ENCODE assay signal across 10 mouse cellular contexts in genomic region chr2:163595119-163595518, GRCm38 (mm10). TPM values are rescaled to one million over a fixed set of nuclear protein-coding genes. Genes with fewer than 3 reads are reported as not detected.
DNase-seq lines count a peak whose midpoint lies in the region; ATAC-seq and TF ChIP-seq lines count a peak whose summit lies in the region.
"Had no signal": no experiment of that assay in that cellular context is flagged by ENCODE, and none has a peak within 500 bp of the region (broad histone marks: within the 10 kb centered on the region; RNA-seq: fewer than 3 reads in every experiment).

No protein-coding gene starts in this region.

- H3K4me3 ChIP-seq in embryonic facial prominence, embryonic 14.5 days (ENCODE audit: low read depth, low read length): no peak overlapping the region
- H3K4me3 ChIP-seq in embryonic facial prominence, embryonic 10.5 days: no peak overlapping the region
- no peak overlapping the region for H3K4me3 ChIP-seq in intestine, embryonic 16.5 days (ENCODE audit: low read length)
- no peak overlapping the region for H3K4me3 ChIP-seq in lung, embryonic 14.5 days (ENCODE audit: low read depth, low read length)
- H3K4me3 ChIP-seq in hindbrain, embryonic 16.5 days (ENCODE audit: low read length): no peak overlapping the region
- no peak overlapping the region for H3K4me3 ChIP-seq in forebrain, embryonic 13.5 days
- H3K4me3 ChIP-seq: midbrain, embryonic 15.5 days had no signal

- no peak overlapping the region for H3K9ac ChIP-seq in embryonic facial prominence, embryonic 14.5 days (ENCODE audit: low read depth, low read length)
- 0 out of 2 replicates have a peak overlapping the region, but pooled peaks have one; percentile 22 for H3K9ac ChIP-seq in intestine, embryonic 16.5 days (ENCODE audit: low read depth, low read length)
- no peak overlapping the region for H3K9ac ChIP-seq in lung, embryonic 14.5 days
- H3K9ac ChIP-seq in hindbrain, embryonic 16.5 days (ENCODE audit: low read depth, low read length): no peak overlapping the region
- no peak overlapping the region for H3K9ac ChIP-seq in forebrain, embryonic 13.5 days
- H3K9ac ChIP-seq: midbrain, embryonic 15.5 days had no signal

- ATAC-seq in embryonic facial prominence, embryonic 14.5 days (ENCODE audit: low read depth): no peak
- peak; percentile 27; the same call in 1 of the 2 replicates for ATAC-seq in intestine, embryonic 16.5 days
- ATAC-seq in lung, embryonic 14.5 days (ENCODE audit: insufficient read depth): peak; percentile 50; the same call in 1 of the 2 replicates
- no peak for ATAC-seq in hindbrain, embryonic 16.5 days
- ATAC-seq in forebrain, embryonic 13.5 days: no peak
- ATAC-seq: midbrain, embryonic 15.5 days had no signal

- no peaks in the 10 kb centered on the region for H3K36me3 ChIP-seq in embryonic facial prominence, embryonic 14.5 days (ENCODE audit: control insufficient read depth, insufficient read depth, low read length)
- H3K36me3 ChIP-seq in embryonic facial prominence, embryonic 10.5 days (replicated peaks): no peaks in the 10 kb centered on the region
- H3K36me3 ChIP-seq in intestine, embryonic 16.5 days (ENCODE audit: control insufficient read depth, insufficient read depth, low read length): no peaks in the 10 kb centered on the region
- H3K36me3 ChIP-seq in lung, embryonic 14.5 days (ENCODE audit: insufficient read depth): no peaks in the 10 kb centered on the region
- H3K36me3 ChIP-seq in hindbrain, embryonic 16.5 days (ENCODE audit: control insufficient read depth, insufficient read depth, low read length): no peaks in the 10 kb centered on the region
- H3K36me3 ChIP-seq in forebrain, embryonic 13.5 days (ENCODE audit: poor library complexity, severe bottlenecking): no peaks in the 10 kb centered on the region
- H3K36me3 ChIP-seq: midbrain, embryonic 15.5 days had no signal

- DNase-seq in embryonic facial prominence, embryonic 14.5 days (ENCODE audit: low spot score): peak; percentile 12
- DNase-seq in embryonic facial prominence, embryonic 10.5 days (ENCODE audit: low spot score): no peak
- DNase-seq in adrenal gland, adult 8-10 months: peak; percentile 38
- peak; percentile 68 for DNase-seq in lung, embryonic 14.5 days
- DNase-seq in right cerebral cortex, postnatal 36 days (ENCODE audit: low spot score in 2 of 2): no peak
- DNase-seq: cerebellum, postnatal 25 days had no signal

- no peaks in the 10 kb centered on the region for H3K27me3 ChIP-seq in embryonic facial prominence, embryonic 14.5 days (replicated peaks; ENCODE audit: control insufficient read depth, insufficient read depth, low read length)
- H3K27me3 ChIP-seq in embryonic facial prominence, embryonic 10.5 days (replicated peaks; ENCODE audit: low read depth, poor library complexity, severe bottlenecking): no peaks in the 10 kb centered on the region
- H3K27me3 ChIP-seq in intestine, embryonic 16.5 days (replicated peaks; ENCODE audit: control insufficient read depth, insufficient read depth, low read length): no peaks in the 10 kb centered on the region
- H3K27me3 ChIP-seq in lung, embryonic 14.5 days (ENCODE audit: insufficient read depth, low read length): no peaks in the 10 kb centered on the region
- H3K27me3 ChIP-seq in hindbrain, embryonic 16.5 days (replicated peaks; ENCODE audit: control insufficient read depth, insufficient read depth, low read length): no peaks in the 10 kb centered on the region
- no peaks in the 10 kb centered on the region for H3K27me3 ChIP-seq in forebrain, embryonic 13.5 days
- H3K27me3 ChIP-seq: midbrain, embryonic 15.5 days had no signal

- H3K9me3 ChIP-seq in embryonic facial prominence, embryonic 14.5 days (ENCODE audit: control insufficient read depth, low read length): no peaks in the 10 kb centered on the region
- H3K9me3 ChIP-seq in embryonic facial prominence, embryonic 10.5 days: no peaks in the 10 kb centered on the region
- H3K9me3 ChIP-seq in intestine, embryonic 16.5 days (ENCODE audit: control insufficient read depth, low read length): no peaks in the 10 kb centered on the region
- H3K9me3 ChIP-seq in lung, embryonic 14.5 days (ENCODE audit: low read depth, low read length): no peaks in the 10 kb centered on the region
- H3K9me3 ChIP-seq in hindbrain, embryonic 16.5 days (ENCODE audit: control insufficient read depth, low read length): no peaks in the 10 kb centered on the region
- H3K9me3 ChIP-seq in forebrain, embryonic 13.5 days (replicated peaks): no peaks in the 10 kb centered on the region
- H3K9me3 ChIP-seq: midbrain, embryonic 15.5 days had no signal

- 14% methylated on average over 2 of the region's 2 CpGs for WGBS in embryonic facial prominence, embryonic 14.5 days
- 18% methylated on average over 2 of the region's 2 CpGs for WGBS in embryonic facial prominence, embryonic 10.5 days
- 21% methylated on average over 2 of the region's 2 CpGs for WGBS in intestine, embryonic 16.5 days
- WGBS in lung, embryonic 14.5 days: 4% methylated on average over 2 of the region's 2 CpGs
- 7% methylated on average over 2 of the region's 2 CpGs for WGBS in hindbrain, embryonic 16.5 days
- WGBS in forebrain, embryonic 13.5 days: 28% methylated on average over 2 of the region's 2 CpGs

- no peaks in the 10 kb centered on the region for H3K4me1 ChIP-seq in embryonic facial prominence, embryonic 14.5 days (ENCODE audit: control insufficient read depth, insufficient read depth, low read length)
- H3K4me1 ChIP-seq in embryonic facial prominence, embryonic 10.5 days: peaks cover 23% of the 10 kb centered on the region; the same call in 1 of the 2 replicates
- peaks cover 25% of the 10 kb centered on the region for H3K4me1 ChIP-seq in intestine, embryonic 16.5 days (ENCODE audit: control insufficient read depth, insufficient read depth, low read length)
- peaks cover 7% of the 10 kb centered on the region; the same call in 1 of the 2 replicates for H3K4me1 ChIP-seq in lung, embryonic 14.5 days (ENCODE audit: insufficient read depth)
- no peaks in the 10 kb centered on the region; the same call in 1 of the 2 replicates for H3K4me1 ChIP-seq in hindbrain, embryonic 16.5 days (ENCODE audit: control insufficient read depth, insufficient read depth, low read depth, low read length)
- no peaks in the 10 kb centered on the region for H3K4me1 ChIP-seq in forebrain, embryonic 13.5 days
- H3K4me1 ChIP-seq: midbrain, embryonic 15.5 days had no signal

- H3K27ac ChIP-seq in embryonic facial prominence, embryonic 14.5 days (replicated peaks; ENCODE audit: low read depth, low read length): no peak overlapping the region
- H3K27ac ChIP-seq in embryonic facial prominence, embryonic 10.5 days (replicated peaks): no peak overlapping the region; the same call in 1 of the 2 replicates
- H3K27ac ChIP-seq in intestine, embryonic 16.5 days (ENCODE audit: low read length): peak overlapping the region; percentile 73
- H3K27ac ChIP-seq in lung, embryonic 14.5 days (ENCODE audit: low read depth): 0 out of 2 replicates have a peak overlapping the region, but pooled peaks have one; percentile 25
- no peak overlapping the region for H3K27ac ChIP-seq in hindbrain, embryonic 16.5 days (ENCODE audit: low read depth, low read length)
- no peak overlapping the region for H3K27ac ChIP-seq in forebrain, embryonic 13.5 days
- H3K27ac ChIP-seq: midbrain, embryonic 15.5 days had no signal

- no peak for TF ChIP-seq CTCF in lung, embryonic 14.5 days (IDR thresholded peaks at IDR 0.05; ENCODE audit: low read depth)

- no peak overlapping the region for H3K4me2 ChIP-seq in embryonic facial prominence, embryonic 14.5 days (ENCODE audit: low read depth, low read length)
- no peak overlapping the region for H3K4me2 ChIP-seq in intestine, embryonic 16.5 days (ENCODE audit: low read depth, low read length)
- no peak overlapping the region for H3K4me2 ChIP-seq in lung, embryonic 14.5 days
- no peak overlapping the region for H3K4me2 ChIP-seq in hindbrain, embryonic 16.5 days (ENCODE audit: low read length)
- H3K4me2 ChIP-seq in forebrain, embryonic 13.5 days: no peak overlapping the region
- H3K4me2 ChIP-seq: midbrain, embryonic 15.5 days had no signal

RNA-seq across cellular contexts. Expression of gene Ttpal, which starts 7.0 kb away (rescaled TPM):
- polyA plus RNA-seq in embryonic facial prominence, embryonic 14.5 days (2014; fragmentation: Nextera tagmentation; extraction: Ambion mirVana): 40.6 and 46.2 TPM in 2 replicates
- 31.3 and 33.4 TPM in 2 replicates for polyA plus RNA-seq in embryonic facial prominence, embryonic 10.5 days (2016; fragmentation: Nextera tagmentation; extraction: Ambion mirVana)
- total RNA-seq in adrenal gland, adult 8-10 months (2022): 10 to 100 TPM; 26.8 to 38.6 (median 31.5) TPM
- polyA plus RNA-seq in intestine, embryonic 16.5 days (2015; fragmentation: Nextera tagmentation; extraction: Ambion mirVana): 22.2 and 22.9 TPM in 2 replicates
- polyA plus RNA-seq in lung, embryonic 14.5 days (2014; fragmentation: Nextera tagmentation; extraction: Ambion mirVana): 37.3 and 41.1 TPM in 2 replicates
- polyA plus RNA-seq in hindbrain, embryonic 16.5 days (2015; fragmentation: Nextera tagmentation; extraction: Ambion mirVana): 37.6 and 43.2 TPM in 2 replicates
- polyA plus RNA-seq in forebrain, embryonic 13.5 days (2015; fragmentation: Nextera tagmentation; extraction: Ambion mirVana): 39.3 and 44.9 TPM in 2 replicates

RNA-seq across cellular contexts. Expression of gene Serinc3, which starts 49.8 kb away (rescaled TPM):
- polyA plus RNA-seq in embryonic facial prominence, embryonic 14.5 days (2014; fragmentation: Nextera tagmentation; extraction: Ambion mirVana): 43.0 and 53.0 TPM in 2 replicates
- 21.9 and 22.1 TPM in 2 replicates for polyA plus RNA-seq in embryonic facial prominence, embryonic 10.5 days (2016; fragmentation: Nextera tagmentation; extraction: Ambion mirVana)
- 100 to 1,000 TPM; 566 to 814 (median 738) TPM for total RNA-seq in adrenal gland, adult 8-10 months (2022)
- 55.4 and 57.1 TPM in 2 replicates for polyA plus RNA-seq in intestine, embryonic 16.5 days (2015; fragmentation: Nextera tagmentation; extraction: Ambion mirVana)
- 56.2 and 62.5 TPM in 2 replicates for polyA plus RNA-seq in lung, embryonic 14.5 days (2014; fragmentation: Nextera tagmentation; extraction: Ambion mirVana)
- 38.6 and 41.2 TPM in 2 replicates for polyA plus RNA-seq in hindbrain, embryonic 16.5 days (2015; fragmentation: Nextera tagmentation; extraction: Ambion mirVana)
- 23.9 and 26.4 TPM in 2 replicates for polyA plus RNA-seq in forebrain, embryonic 13.5 days (2015; fragmentation: Nextera tagmentation; extraction: Ambion mirVana)

Comparison
In these comparisons a context has a peak if more than half of its experiments do, and no peak if none do; other contexts are left out.
1. DNase-seq: peak in embryonic facial prominence, embryonic 14.5 days (single experiment), adrenal gland, adult 8-10 months (single experiment) and lung, embryonic 14.5 days (single experiment); none in embryonic facial prominence, embryonic 10.5 days (single experiment) and right cerebral cortex, postnatal 36 days (0 of 2).
2. ATAC-seq: peak in intestine, embryonic 16.5 days (single experiment) and lung, embryonic 14.5 days (single experiment); none in embryonic facial prominence, embryonic 14.5 days (single experiment), hindbrain, embryonic 16.5 days (single experiment) and forebrain, embryonic 13.5 days (single experiment).
3. H3K27ac ChIP-seq: peak in intestine, embryonic 16.5 days (single experiment) and lung, embryonic 14.5 days (single experiment); none in embryonic facial prominence, embryonic 14.5 days (single experiment), embryonic facial prominence, embryonic 10.5 days (single experiment), hindbrain, embryonic 16.5 days (single experiment) and forebrain, embryonic 13.5 days (single experiment).